Mouse (Mus musculus): ENCODE results near the gene Etl4. TPM values are rescaled to one million over a fixed set of nuclear protein-coding genes. Genes with fewer than 3 reads are reported as not detected.

Gene Etl4
- polyA plus RNA-seq, 1 experiment from 2014 or later = 12.4 TPM

DNA sequence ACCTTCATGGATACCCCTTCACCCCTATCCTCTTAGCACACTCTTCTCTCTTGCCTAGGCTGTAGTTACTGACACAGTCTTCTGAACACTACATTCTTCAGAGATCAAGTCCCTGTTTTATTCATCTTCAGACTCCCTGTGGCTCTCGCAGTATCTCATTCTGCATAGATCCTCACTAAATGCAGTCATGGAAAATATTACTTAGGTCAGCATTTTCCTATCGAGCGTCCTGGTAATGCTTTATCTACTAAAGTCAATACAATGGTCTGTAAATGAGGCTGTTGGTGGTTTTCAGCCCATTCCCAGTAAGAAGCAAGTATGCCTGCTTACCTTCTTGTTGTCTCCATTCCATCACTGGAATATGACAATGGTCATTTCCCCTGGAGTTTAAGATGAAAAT is 811.5 kb downstream of the Etl4 start:
- Histone ChIP-seq H3K27ac (replicated peaks) (no peak overlapping the region), H3K4me2 (replicated peaks; ENCODE audit: low read depth) (no peak overlapping the region), H3K27me3 (ENCODE audit: control insufficient read depth, insufficient read depth, low read length) (no peaks in the 10 kb centered on the region), H3K9me3 (ENCODE audit: control insufficient read depth, low read length) (no peaks in the 10 kb centered on the region), H3K4me3 (ENCODE audit: low read depth, low read length) (no peak overlapping the region), H3K9ac (ENCODE audit: low read length) (no peak overlapping the region), H3K4me1 (replicated peaks; ENCODE audit: control insufficient read depth, insufficient read depth) (no peaks in the 10 kb centered on the region), H3K36me3 (ENCODE audit: control insufficient read depth, insufficient read depth, low read length) (no peaks in the 10 kb centered on the region)
- no peak for DNase-seq (ENCODE audit: low spot score)
- 77% methylated on average over 3 of the region's 3 CpGs for WGBS
- ATAC-seq (ENCODE audit: low FRiP score, low TSS enrichment) = no peak
- TF ChIP-seq CTCF (IDR thresholded peaks at IDR 0.05; ENCODE audit: low read depth) (no peak), EP300 (optimal IDR thresholded peaks at IDR 0.05) (no peak)

DNA sequence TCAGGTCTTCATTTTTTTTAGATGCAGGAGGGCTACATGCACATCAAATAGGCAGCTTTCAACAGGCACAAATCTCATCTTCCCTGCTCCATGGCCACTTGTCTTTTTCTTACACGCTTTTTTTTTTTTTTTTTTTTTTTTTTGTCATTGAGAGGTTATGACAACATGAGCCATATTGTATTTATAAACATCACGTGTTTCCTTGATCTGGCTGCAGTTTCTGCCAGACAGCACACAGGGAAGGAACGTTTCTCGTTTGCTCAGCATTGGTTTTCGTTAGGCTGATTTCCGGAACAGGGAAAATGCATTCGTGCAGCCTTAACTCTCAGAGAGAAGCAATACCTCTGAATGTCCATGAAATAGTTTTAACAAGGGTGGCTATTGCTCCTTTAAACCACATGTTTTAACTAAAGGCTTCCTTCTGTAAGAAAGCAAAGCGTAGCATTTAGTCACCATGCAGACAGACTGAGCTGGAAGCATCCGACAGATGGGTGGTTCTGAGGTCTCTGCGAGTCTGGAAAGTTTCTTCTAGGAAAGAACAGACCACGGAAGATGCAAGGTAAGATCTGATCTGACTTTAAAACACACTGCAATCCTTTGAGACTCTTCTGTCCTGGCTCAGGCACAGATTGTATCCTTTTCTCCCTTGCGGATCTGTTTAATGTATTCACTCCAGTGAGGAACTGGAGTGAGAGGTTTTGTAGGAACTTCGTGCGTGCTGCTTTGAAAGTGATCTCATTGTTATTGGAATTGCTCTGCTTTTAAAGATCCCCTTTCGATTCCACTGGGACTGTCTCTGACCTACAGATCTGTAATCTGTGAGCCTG is 812.8 kb downstream of the Etl4 start:
- 16% methylated on average over 15 of the region's 15 CpGs for WGBS
- ATAC-seq (ENCODE audit: low FRiP score, low TSS enrichment) = peak; percentile 39; the same call in 1 of the 2 replicates
- H3K27me3 ChIP-seq (ENCODE audit: control insufficient read depth, insufficient read depth, low read length) = no peaks in the 10 kb centered on the region
- H3K27ac ChIP-seq (replicated peaks) = peak overlapping the region; percentile 59
- peak overlapping the region; percentile 17 for H3K4me3 ChIP-seq (ENCODE audit: low read depth, low read length)
- no peak for DNase-seq (ENCODE audit: low spot score)
- no peaks in the 10 kb centered on the region for H3K4me1 ChIP-seq (replicated peaks; ENCODE audit: control insufficient read depth, insufficient read depth)
- H3K36me3 ChIP-seq (ENCODE audit: control insufficient read depth, insufficient read depth, low read length) = no peaks in the 10 kb centered on the region
- peak overlapping the region; percentile 5; the same call in 1 of the 2 replicates for H3K9ac ChIP-seq (ENCODE audit: low read length)
- H3K4me2 ChIP-seq (replicated peaks; ENCODE audit: low read depth) = peak overlapping the region; percentile 38
- H3K9me3 ChIP-seq (ENCODE audit: control insufficient read depth, low read length) = no peaks in the 10 kb centered on the region
- no peak for TF ChIP-seq EP300 (optimal IDR thresholded peaks at IDR 0.05)
- TF ChIP-seq CTCF (IDR thresholded peaks at IDR 0.05; ENCODE audit: low read depth) = no peak

DNA sequence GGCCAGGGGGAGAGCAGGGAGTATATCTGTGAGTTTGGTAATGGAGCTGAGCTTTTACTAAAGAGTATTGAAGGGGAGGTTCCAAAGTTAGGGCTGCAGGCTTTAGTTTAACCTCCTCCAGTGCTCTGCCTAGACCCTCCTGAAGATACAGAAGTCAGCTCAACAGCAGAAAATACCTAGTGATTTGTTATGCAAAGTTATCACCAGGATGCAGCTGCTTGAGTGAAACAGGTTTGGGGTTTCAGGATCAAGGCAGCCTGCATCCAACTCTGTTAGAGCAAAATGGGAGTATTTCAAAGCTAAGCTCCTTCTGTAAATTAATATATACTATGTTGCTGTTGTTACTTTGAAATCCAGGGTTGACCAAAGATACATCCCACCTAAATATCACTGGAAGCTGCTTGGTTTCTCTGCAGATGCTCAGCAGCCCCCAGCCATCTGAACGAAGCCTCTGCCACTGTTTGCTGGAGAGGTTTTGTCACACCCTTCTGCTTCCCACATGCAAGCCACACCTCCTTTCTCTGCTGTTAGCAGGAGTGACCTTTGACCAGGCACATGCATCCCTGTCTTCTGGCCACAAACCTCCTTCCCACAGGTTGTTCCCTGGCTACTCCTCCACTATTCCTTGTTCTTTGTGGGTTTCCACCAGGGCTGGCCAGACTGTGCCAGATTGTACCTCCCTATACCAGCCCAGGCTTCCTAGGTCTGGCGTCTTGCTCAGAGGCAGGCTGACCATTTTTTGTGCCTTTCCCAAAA is 814.6 kb downstream of the Etl4 start:
- no peak for TF ChIP-seq EP300 (optimal IDR thresholded peaks at IDR 0.05)
- TF ChIP-seq CTCF (IDR thresholded peaks at IDR 0.05; ENCODE audit: low read depth) = no peak
- H3K4me2 ChIP-seq (replicated peaks; ENCODE audit: low read depth) = peak overlapping the region; percentile 29; the same call in 1 of the 2 replicates
- H3K9me3 ChIP-seq (ENCODE audit: control insufficient read depth, low read length) = no peaks in the 10 kb centered on the region
- no peak overlapping the region for H3K27ac ChIP-seq (replicated peaks)
- 30% methylated on average over 2 of the region's 2 CpGs for WGBS
- DNase-seq (ENCODE audit: low spot score) (peak; percentile 59), ATAC-seq (ENCODE audit: low FRiP score, low TSS enrichment) (peak; percentile 68)
- H3K9ac ChIP-seq (ENCODE audit: low read length) = 0 out of 2 replicates have a peak overlapping the region, but pooled peaks have one; percentile 1
- no peaks in the 10 kb centered on the region for H3K36me3 ChIP-seq (ENCODE audit: control insufficient read depth, insufficient read depth, low read length)
- no peaks in the 10 kb centered on the region for H3K27me3 ChIP-seq (ENCODE audit: control insufficient read depth, insufficient read depth, low read length)
- H3K4me1 ChIP-seq (replicated peaks; ENCODE audit: control insufficient read depth, insufficient read depth) = no peaks in the 10 kb centered on the region
- H3K4me3 ChIP-seq (ENCODE audit: low read depth, low read length) = no peak overlapping the region

DNA sequence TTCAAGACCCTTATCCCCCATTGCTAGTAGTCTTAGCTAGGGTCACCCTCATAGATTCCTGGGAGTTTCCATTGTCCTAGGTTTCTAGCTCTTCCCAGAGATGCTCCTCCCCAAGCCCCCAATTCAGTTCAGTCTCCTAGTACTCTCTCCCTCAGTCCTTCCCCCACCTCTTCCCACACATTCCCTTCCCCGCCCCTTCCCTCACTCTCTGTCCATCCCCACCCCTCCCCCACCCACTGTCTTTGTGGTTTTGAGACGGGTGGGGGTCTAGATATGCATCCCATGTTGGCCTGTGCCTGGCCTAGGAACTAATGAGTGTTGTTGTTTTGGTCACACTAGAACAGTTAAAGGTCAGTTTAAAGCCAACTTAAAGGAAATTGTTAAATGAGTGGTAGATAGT is 817.4 kb downstream of the Etl4 start:
- H3K9ac ChIP-seq (ENCODE audit: low read length) = no peak overlapping the region
- TF ChIP-seq CTCF (IDR thresholded peaks at IDR 0.05; ENCODE audit: low read depth) (no peak), EP300 (optimal IDR thresholded peaks at IDR 0.05) (no peak)
- 95% methylated on average over 2 of the region's 2 CpGs for WGBS
- DNase-seq (ENCODE audit: low spot score) (no peak), ATAC-seq (ENCODE audit: low FRiP score, low TSS enrichment) (no peak)
- H3K27ac ChIP-seq (replicated peaks) = no peak overlapping the region
- no peaks in the 10 kb centered on the region for H3K4me1 ChIP-seq (replicated peaks; ENCODE audit: control insufficient read depth, insufficient read depth)
- H3K36me3 ChIP-seq (ENCODE audit: control insufficient read depth, insufficient read depth, low read length) = no peaks in the 10 kb centered on the region
- no peak overlapping the region for H3K4me3 ChIP-seq (ENCODE audit: low read depth, low read length)
- H3K27me3 ChIP-seq (ENCODE audit: control insufficient read depth, insufficient read depth, low read length) = no peaks in the 10 kb centered on the region
- no peaks in the 10 kb centered on the region for H3K9me3 ChIP-seq (ENCODE audit: control insufficient read depth, low read length)
- no peak overlapping the region for H3K4me2 ChIP-seq (replicated peaks; ENCODE audit: low read depth)

DNA sequence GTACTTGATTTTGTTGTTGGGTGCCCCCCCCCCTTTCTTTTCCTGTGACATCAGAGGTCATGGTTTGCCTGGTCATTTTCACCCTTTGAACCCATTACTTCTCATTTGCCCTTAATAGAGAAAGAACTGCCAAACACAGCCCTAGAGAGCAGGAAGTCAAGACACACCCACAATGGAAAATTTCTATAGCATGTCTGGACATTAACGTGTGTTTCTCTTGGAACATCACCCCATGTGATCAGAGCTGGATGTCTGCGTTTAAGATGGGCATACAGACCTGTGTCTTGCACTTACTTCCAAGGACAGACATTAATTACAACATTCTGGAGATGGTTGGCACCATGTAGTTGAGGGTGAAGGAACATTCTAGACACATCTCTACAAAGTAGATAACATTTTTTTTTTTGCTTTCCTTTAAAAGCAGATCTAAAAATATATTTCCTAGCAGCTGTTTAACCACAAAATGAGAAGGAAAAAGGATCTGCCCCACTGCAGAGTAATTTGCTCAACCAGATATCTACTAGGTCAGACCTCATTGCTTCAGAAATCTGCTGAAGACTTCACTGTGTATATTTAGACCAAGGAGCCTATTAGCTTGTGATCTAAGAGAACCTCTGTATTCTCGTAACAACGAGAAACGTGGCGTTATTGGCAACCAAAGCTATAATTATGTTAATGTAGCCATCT is 818.3 kb downstream of the Etl4 start:
- H3K27me3 ChIP-seq (ENCODE audit: control insufficient read depth, insufficient read depth, low read length) = no peaks in the 10 kb centered on the region
- H3K36me3 ChIP-seq (ENCODE audit: control insufficient read depth, insufficient read depth, low read length) = no peaks in the 10 kb centered on the region
- DNase-seq (ENCODE audit: low spot score) (no peak), ATAC-seq (ENCODE audit: low FRiP score, low TSS enrichment) (no peak)
- 81% methylated on average over 6 of the region's 6 CpGs for WGBS
- H3K9ac ChIP-seq (ENCODE audit: low read length) = no peak overlapping the region
- no peak overlapping the region for H3K27ac ChIP-seq (replicated peaks)
- H3K4me2 ChIP-seq (replicated peaks; ENCODE audit: low read depth) = no peak overlapping the region
- H3K4me1 ChIP-seq (replicated peaks; ENCODE audit: control insufficient read depth, insufficient read depth) = no peaks in the 10 kb centered on the region
- H3K4me3 ChIP-seq (ENCODE audit: low read depth, low read length) = no peak overlapping the region
- no peak for TF ChIP-seq EP300 (optimal IDR thresholded peaks at IDR 0.05)
- no peak for TF ChIP-seq CTCF (IDR thresholded peaks at IDR 0.05; ENCODE audit: low read depth)
- H3K9me3 ChIP-seq (ENCODE audit: control insufficient read depth, low read length) = no peaks in the 10 kb centered on the region
